Mouse (Mus musculus) bone marrow, adult 2 months (tissue): Measurements from ENCODE around the gene Nectin4. TPM values are rescaled to one million over a fixed set of nuclear protein-coding genes. Genes with fewer than 3 reads are reported as not detected.

ENCODE experiments used
- H3K27ac ChIP-seq: fragments of 200-500 bp; 2 replicates; pipeline ENCODE4 v1.5.1; 2012; ENCODE audit warnings: low read depth, mild to moderate bottlenecking, control low read depth, inconsistent platforms, low read length; ENCODE audit not compliant: control insufficient read depth, poor library complexity, insufficient read depth
- H3K4me1 ChIP-seq: fragments of 200-500 bp; 2 replicates; pipeline ENCODE4 v1.6.1; 2011; ENCODE audit warnings: low read length; ENCODE audit not compliant: control insufficient read depth, insufficient read depth
- H3K4me3 ChIP-seq: fragments of 200-500 bp; replicated peaks from 2 replicates; pipeline ENCODE3; 2011; ENCODE audit warnings: mild to moderate bottlenecking, low read depth, low read length, control low read depth; ENCODE audit not compliant: control insufficient read depth
- CTCF ChIP-seq: fragments of 200-500 bp; IDR thresholded peaks from 2 replicates; pipeline ENCODE4 v1.5.1; 2011; ENCODE audit warnings: low read length, control low read depth; ENCODE audit not compliant: control insufficient read depth, insufficient read depth
- POLR2A ChIP-seq: fragments of 200-500 bp; IDR thresholded peaks from 2 replicates; pipeline ENCODE4 v1.6.1; 2011; ENCODE audit warnings: low read depth, mild to moderate bottlenecking, control low read depth, low read length, borderline replicate concordance; ENCODE audit not compliant: control insufficient read depth
- WGBS: fragments of 180-500 bp; shearing (Covaris S2); methylation state at CpG from one replicate; pipeline ENCODE4 v1.1.7; 2018; 5-methylcytosine and 5-hydroxymethylcytosine counted together
- polyA plus RNA-seq: library from polyadenylated mRNA; stranded (reverse); fragments of >200 nt; gene quantifications from 2 replicates; pipeline ENCODE4 v1.2.4, GENCODE M21; 2011; ENCODE audit warnings: low replicate concordance; ENCODE audit not compliant: missing spikeins, insufficient read depth, insufficient read length

Gene Nectin4
- polyA plus RNA-seq, 1 experiment = 1.1 TPM

DNA sequence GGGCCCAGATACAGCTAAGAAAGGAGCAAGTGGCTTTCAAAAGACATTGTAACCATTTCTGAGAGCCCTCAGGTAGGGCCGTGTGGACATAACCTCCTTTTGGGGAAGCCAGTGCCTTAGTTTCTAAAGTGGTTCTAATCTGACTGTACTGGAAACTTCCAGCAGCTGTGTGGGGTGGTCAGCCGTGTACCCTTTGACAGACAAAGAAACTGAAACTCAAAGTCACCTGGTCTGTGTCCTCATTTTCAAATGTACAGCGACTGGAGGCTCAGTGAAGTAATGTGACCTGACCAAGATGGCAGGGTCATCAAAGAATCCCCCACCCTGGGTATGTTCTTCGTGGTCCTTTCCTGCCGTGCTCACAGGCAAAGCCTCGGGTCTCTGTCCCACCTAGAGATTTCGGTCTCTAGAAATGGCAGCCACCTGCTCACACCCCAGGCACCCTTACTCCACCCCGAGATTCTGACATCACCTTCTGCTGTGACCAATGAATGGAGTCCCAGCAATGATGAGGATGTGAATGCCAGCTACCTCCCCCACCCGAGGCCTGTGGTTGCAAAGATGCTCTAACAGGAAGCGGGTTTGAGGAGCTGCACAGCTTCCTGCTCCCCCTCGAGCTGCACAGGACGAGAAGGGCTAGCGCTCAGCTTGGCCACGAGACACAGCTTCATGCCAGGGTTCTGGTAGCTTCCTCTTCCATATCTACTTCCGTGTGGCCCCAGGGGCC is 18.6 kb downstream of the Nectin4 start, which contains the start of gene Arhgap30:
Gene Arhgap30, plus strand, starts transcription at position 579 of the 727 bp plus-strand sequence.
- Histone ChIP-seq H3K27ac (peak within 1 kb of the TSS; percentile 95), H3K4me1 (no peaks in the 10 kb centered on the region; the same call in 1 of the 2 replicates), H3K4me3 (peak within 1 kb of the TSS; percentile 87)
- TF ChIP-seq POLR2A (peak; percentile 93), CTCF (no peak)
- WGBS = 4% methylated on average over 15 of the region's 15 CpGs

- peak overlapping the region; percentile 95 for H3K27ac ChIP-seq
- no peak for TF ChIP-seq CTCF
- TF ChIP-seq POLR2A = no peak
- no peaks in the 10 kb centered on the region; the same call in 1 of the 2 replicates for H3K4me1 ChIP-seq
- H3K4me3 ChIP-seq = peak overlapping the region; percentile 87
- 0% methylated on average over 4 of the region's 4 CpGs for WGBS
Measured at GRCm38 (mm10) chr1:171390101-171390500, 20.2 kb downstream of the Nectin4 start.

GRCm38 (mm10) chr1:171401821-171402220 is 31.9 kb downstream of the Nectin4 start:
- H3K27ac ChIP-seq = no peak overlapping the region
- 88% methylated on average over 4 of the region's 4 CpGs for WGBS
- H3K4me1 ChIP-seq = no peaks in the 10 kb centered on the region; the same call in none of the 2 replicates
- TF ChIP-seq POLR2A = no peak
- TF ChIP-seq CTCF = no peak
- no peak overlapping the region for H3K4me3 ChIP-seq

DNA sequence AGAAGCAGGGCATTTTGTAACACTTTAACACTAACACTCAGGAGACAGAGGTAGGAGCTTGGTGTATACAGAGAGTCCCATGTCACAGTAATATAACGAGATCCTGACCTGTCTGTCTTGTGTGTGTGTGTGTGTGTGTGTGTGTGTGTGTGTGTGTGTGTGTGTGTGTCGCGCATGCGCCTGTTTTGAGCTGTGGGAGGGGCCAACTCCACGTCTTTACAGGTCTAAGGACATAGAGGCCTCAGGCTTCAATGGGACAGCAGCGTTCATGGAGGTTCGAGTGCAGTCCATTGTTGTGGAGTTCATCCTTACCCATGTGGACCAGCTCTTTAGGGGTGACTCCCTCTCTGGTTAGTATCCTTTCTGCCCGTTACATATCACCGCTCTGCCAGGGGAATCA is 33.1 kb downstream of the Nectin4 start:
- no peak overlapping the region for H3K27ac ChIP-seq
- TF ChIP-seq POLR2A (no peak), CTCF (no peak)
- H3K4me3 ChIP-seq = no peak overlapping the region
- WGBS = 80% methylated on average over 9 of the region's 9 CpGs
- no peaks in the 10 kb centered on the region; the same call in none of the 2 replicates for H3K4me1 ChIP-seq

DNA sequence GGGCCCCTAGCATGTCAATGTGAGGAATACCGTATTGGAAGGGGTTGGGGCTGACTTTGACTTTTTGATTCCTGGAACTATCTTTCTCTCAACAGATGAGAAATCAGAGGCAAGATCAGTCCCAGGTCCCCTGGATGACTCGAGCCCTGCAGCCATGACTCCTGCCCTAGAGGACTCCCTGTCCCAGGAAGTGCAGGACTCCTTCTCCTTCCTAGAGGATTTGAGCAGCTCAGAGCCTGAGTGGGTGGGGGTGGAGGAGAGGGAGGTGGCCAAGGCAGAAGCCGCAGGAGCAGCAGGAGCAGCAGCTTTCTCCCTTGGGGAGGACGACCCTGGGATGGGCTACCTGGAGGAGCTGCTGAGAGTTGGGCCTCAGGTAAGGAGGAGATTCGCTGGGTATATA is 37.4 kb downstream of the Nectin4 start:
- TF ChIP-seq CTCF = no peak
- TF ChIP-seq POLR2A = no peak
- Histone ChIP-seq H3K27ac (no peak overlapping the region), H3K4me1 (no peaks in the 10 kb centered on the region), H3K4me3 (no peak overlapping the region)
- 80% methylated on average over 5 of the region's 5 CpGs for WGBS

GRCm38 (mm10) chr1:171410231-171410630 is 40.3 kb downstream of the Nectin4 start:
- Histone ChIP-seq H3K27ac (no peak overlapping the region), H3K4me3 (no peak overlapping the region), H3K4me1 (peaks cover 1% of the 10 kb centered on the region)
- 74% methylated on average over 1 of the region's 1 CpGs for WGBS
- TF ChIP-seq CTCF (no peak), POLR2A (no peak)

- 1% methylated on average over 36 of the region's 36 CpGs for WGBS
- Histone ChIP-seq H3K27ac (peak within 1 kb of the TSS; percentile 71), H3K4me1 (peaks cover 1% of the 10 kb centered on the region), H3K4me3 (peak within 1 kb of the TSS; percentile 73)
- TF ChIP-seq POLR2A = peak; percentile 72; the same call in 1 of the 2 replicates
- no peak for TF ChIP-seq CTCF
Measured at GRCm38 (mm10) chr1:171410947-171411484, 41.1 kb downstream of the Nectin4 start, which contains the start of gene Usf1. Gene Usf1 (plus strand): TSS chr1:171411313.

GRCm38 (mm10) chr1:171411492-171411941 is 41.6 kb downstream of the Nectin4 start:
- TF ChIP-seq POLR2A = no peak
- no peak for TF ChIP-seq CTCF
- Histone ChIP-seq H3K27ac (peak overlapping the region; percentile 71), H3K4me1 (peaks cover 1% of the 10 kb centered on the region), H3K4me3 (peak overlapping the region; percentile 73)
- under 1% methylated on average over 39 of the region's 39 CpGs for WGBS
